Mouse (Mus musculus): ENCODE measurements at regions not wholly inside any gene's neighbourhood (a gene's known extent, or its start where the extent isn't known, plus 50 kb on each side); places are given as distances from the start of the nearest gene placed in this dataset.

DNA sequence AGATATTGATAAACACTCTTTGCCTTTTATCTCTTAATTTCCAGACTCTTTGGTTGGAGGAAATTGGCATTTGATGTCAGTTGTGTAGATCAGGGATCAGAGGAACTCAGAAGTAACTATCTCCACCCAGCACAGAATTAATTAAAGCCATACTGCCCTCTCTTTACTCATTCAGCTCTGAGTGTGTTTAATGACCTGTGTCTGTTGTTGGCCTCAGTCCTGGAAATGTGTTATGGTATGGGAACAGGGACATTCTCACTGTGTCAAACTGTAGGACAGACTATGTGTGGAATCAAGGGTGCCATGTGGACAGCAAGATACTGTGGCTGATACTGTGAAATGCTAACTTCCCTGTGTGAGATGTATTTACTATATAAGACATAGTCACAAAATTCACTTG lies 151.3 kb upstream of the Nrp1 start:
- TF ChIP-seq CTCF (IDR thresholded peaks at IDR 0.05; ENCODE audit: extremely low read depth, insufficient read depth, low read length): no peak
- TF ChIP-seq POLR2A (IDR thresholded peaks at IDR 0.05; ENCODE audit: extremely low read depth, insufficient read depth, low read length): no peak

Measured in cortical plate, adult 2 months (tissue).